Mouse (Mus musculus) heart, adult 9 months (tissue): Measurements from ENCODE around the gene Znrf4.
A peak's percentile ranks its signal among the peaks of the same experiment; 100 is the strongest.
"Not testable (repeated sequence)": the region's sequence is repeated elsewhere in the genome, so short reads cannot be mapped to it uniquely, and the experiment has no call there.

Experiments
- DNase-seq, 2 experiments: peaks; one replicate each; pipeline ENCODE4 v3.0.0; 2022; ENCODE audit warnings: low spot score in 2 of 2

Znrf4 gene

DNA sequence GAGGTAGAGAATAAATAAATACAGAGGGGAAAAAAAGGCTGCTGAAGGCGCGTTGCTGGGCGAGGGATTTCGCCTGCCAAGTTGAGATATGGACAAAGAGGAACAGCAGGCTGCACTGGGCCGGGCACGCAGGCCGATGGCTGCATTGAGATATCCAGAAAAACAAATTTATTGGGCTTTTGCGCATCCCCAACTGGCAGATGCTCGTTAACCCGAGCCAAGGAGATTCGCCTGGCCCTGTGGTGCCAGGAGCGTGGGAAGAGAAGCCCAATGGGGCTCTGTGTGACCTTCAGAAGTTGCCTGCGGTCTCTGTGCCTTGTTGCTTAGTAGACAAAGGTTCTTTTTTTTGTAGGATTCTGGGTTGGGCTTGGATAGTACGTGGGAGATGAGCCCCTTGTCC, 24.0 kb upstream of the Znrf4 start:
- no peak for DNase-seq

DNA sequence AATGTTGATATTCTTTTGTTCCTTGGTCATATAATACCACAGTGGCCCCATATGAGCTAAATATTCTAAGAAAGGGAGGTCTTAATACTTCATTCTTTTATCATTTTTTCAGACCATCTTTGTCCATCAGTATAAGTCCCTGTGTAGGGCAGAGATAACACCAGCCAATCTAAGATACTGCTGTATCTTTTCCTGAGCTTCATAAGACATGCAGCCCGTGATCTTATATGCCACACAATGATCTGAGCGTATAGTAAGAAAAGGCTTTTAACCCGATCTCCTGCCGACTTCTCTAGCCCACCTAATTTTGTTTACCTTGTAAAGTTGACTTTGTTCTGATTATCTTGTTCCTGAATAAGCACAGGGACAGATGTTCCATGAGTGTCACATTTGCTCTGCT, 12.7 kb upstream of the Znrf4 start:
- DNase-seq: no peak

DNA sequence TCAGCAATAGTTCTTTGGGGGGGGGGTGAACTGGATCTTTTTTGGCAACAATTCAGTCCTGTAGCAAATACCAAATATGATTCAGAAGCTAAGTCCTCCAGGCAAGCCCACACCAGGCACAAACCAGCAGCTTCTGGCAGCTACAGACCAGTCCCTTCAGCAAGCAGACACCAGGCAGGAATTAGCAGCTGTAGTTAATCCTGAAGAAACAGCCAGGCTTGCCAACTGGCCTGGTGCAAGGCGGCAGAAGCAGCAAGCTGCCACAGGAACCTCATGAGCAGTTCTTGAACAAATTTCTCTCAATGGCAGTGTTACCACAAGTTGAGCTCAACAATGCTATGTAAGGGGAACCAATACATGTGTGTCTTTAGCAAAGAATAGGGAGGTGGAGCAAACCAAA, 10.5 kb upstream of the Znrf4 start:
- DNase-seq: no peak

DNA sequence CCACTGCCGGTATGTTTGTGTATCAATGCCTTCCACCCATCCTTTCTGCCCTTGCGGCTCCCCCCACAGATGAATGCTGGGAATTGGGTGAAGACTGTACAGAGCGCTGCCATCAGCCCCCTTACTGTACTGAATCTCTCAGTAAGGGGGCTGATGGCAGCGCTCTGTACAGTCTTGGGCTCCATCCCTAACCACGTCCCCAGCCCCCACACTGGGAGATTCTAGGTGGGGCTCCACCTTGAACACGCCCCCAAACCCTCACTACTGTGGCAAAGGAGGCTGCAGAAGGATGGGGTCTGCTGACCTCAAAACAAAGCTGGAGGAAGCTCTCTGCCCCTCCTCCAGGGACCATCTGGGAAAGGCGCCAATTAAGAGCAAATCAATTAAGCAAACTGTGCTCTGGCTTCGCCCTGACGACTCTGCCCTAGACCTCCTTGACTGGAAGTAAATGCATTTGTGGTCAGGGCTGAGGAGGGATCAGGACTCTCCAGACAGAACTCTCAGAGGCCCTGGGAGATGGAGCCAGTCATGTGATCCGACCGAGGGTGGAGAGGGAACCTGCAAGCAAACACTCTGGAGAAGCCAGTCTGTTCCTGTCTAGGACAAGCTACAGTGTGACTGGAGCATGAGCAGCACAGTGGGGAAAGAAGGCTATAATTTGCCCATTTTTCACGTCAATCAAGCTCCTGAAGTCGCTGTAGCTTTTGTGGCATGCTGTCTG, 3.6 kb upstream of the Znrf4 start:
- no peak for DNase-seq

DNA sequence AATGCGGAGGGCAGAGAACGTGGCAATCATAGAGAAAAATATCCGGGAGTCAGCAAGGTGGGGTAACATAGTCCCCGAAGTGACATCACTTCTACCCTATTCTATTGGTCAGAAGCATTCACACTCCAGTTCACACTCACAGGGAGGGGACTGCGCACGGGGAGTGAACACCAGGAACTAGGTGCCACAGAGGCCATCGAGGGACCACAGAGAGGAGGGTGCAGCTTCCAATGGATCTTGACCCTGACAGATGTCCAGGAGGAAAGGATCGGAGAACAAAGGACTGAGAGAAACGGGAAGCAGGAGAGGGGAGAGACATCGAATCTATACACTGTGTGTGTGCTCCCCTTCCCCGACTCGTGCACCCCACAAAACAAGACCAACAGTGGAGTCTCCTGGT, 2.7 kb upstream of the Znrf4 start:
- DNase-seq: no peak

DNA sequence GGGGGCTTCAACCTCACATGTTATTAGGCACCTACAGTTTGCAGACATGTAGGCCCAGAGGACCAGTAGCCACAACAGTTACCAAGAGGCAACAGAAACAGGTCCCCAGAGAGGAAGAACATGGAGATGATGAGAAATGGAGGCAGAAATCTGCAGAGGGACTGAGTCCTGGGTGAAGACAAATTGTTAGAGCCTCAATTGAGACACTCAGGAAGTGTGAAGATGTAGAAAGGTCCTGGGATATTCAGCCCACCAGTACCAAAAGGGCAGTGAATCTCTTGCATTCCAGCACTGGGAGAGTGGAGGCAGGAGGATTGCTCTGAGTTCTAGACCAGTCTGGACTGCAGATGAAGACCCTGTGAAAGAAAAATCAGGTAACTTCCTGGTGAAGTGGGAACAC, 2.1 kb upstream of the Znrf4 start:
- no peak for DNase-seq

DNA sequence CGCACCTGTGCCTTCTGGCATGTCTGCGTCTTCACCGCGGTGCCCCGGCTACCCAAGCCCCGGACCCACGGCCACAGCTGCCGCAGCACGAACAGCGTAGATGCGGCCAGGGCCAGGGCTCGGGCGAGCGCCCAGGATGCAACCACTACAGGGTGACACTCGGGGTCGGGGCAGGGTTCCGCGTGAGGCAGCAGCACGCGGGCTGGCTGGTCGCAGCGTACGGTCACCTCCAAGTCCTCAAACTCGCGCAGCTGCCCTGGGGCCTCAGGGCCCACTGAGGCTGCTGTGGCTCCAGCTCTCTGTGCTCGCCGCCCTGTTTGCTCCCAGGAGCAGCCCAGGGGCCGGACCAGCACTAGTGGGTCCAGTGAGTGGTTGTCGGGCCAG, 532 bp downstream of the Znrf4 start:
- no peak for DNase-seq

DNA sequence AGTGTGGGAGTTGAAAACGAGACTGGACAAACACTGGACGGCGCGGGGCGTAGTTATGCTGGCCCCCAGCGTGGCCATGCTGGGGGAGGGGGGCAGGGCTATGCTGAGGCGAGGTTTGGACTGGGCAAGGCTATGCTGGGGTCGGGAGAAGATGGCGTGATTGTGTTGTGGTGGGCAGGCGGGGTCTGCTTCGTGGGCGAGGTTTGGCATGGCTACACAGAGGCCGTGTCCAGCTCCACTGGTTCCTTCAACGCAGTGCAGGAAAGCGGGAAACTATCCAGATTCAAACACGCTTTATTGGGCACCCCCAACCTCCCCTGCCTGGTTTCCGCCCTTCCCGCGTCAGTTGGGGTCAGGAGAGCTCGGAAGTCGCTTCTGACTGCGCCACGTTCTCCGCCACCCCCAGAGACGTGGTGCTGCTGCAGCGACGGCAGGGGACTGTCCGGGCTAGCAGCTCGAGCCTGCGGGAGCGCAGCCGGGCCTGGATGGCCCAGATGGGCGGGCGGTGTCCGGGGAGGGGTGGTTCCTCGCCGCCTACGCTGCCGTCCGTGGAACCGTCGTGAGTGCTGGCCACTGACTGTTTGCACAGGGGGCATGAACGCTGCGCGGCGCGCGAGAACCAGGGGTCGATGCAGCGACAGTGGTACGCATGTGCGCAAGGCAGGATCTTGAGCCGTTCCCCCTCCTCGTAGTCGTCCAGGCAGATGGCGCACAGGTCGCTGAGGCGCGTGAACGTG, 1.1 kb downstream of the Znrf4 start:
- no peak for DNase-seq

DNA sequence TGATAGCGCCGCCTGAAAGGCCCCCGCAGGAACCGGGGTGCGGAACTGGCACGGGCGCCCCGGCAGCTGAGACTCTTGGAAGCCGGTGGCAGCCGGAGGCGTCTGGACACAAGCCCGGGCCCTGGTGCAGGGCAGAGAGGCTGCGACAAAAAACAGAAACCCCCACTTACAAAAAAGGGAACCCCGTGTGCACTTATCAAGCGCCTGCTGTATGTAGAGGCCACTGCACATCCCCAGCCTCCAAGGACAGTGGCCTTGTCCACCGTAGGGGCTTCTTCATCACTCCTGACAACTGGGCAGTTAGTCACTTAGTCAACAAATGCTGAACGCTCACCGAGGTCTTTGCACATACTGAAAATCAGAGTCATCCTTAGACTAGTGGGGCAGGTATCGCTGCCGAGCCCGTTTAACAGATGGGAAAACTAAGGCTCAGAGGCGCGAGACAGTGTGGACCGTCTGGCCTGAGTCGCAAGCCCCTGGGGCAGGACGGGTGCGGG, 1.7 kb downstream of the Znrf4 start:
- no peak for DNase-seq

DNA sequence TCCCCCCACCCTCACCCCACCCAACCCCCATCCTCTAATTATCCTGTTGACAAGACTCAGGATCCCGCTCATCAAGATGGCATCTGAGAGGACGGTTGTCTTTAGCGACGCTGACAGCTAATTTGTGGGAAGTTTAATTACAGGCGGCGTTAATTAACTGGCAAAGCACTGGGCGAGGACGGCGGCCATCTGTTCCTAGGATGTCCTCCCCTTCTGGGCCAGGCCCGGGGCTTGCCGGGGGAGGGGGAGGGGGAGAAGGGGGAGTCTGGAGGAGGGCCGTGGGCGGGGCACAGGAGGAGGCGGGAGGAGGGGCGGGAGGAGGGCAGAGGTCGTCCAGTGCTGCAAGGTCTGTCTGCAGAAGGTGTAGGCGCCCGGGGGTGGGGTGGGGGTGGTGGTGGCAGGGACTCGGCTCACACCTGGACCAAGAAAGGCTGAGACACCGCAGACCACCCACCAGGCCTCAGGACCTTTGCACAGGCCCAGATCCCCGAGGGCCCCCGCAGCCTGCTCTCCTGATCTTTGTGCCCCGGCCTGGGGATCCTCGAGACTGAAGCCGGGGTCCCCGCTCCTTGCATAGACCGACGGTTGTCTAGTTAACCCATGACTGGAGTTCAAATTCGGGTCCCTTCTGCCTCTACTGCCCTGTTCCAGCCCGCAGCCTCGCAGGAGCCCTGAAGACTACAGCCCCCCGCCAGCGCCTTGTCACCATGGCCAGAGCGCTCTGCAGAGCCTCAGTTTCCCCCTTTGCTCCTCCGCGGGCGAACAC, 2.3 kb downstream of the Znrf4 start:
- no peak for DNase-seq

DNA sequence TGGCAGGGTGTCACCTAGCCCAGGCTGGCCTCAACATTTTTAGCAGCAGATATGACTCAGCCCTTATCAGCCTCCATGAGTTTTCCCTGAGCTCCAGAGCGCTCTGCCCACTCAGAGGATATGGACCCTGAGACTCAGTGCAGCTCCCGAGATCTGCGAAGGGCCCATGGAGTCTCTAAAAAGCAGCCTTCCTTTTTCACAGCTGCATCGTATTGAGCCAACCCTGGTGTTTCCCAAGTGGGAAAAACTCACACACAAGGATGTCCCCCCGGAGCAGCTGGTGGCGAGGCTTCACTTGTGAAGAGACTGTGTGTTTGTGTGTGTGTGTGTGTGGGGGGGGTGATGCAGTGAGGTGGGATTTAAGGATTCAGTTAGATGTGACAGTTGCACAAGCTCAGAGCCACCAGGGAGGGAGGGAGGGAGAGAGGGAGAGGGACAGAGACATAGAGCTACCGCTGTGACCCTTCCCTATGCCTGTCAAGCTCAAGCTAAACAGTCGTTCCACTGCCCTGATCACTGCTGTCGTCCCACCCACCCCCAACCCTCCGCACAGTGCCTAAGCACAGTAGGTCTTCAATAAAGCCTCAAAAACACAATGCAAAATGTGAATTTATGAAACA, 3.1 kb downstream of the Znrf4 start:
- no peak for DNase-seq

DNA sequence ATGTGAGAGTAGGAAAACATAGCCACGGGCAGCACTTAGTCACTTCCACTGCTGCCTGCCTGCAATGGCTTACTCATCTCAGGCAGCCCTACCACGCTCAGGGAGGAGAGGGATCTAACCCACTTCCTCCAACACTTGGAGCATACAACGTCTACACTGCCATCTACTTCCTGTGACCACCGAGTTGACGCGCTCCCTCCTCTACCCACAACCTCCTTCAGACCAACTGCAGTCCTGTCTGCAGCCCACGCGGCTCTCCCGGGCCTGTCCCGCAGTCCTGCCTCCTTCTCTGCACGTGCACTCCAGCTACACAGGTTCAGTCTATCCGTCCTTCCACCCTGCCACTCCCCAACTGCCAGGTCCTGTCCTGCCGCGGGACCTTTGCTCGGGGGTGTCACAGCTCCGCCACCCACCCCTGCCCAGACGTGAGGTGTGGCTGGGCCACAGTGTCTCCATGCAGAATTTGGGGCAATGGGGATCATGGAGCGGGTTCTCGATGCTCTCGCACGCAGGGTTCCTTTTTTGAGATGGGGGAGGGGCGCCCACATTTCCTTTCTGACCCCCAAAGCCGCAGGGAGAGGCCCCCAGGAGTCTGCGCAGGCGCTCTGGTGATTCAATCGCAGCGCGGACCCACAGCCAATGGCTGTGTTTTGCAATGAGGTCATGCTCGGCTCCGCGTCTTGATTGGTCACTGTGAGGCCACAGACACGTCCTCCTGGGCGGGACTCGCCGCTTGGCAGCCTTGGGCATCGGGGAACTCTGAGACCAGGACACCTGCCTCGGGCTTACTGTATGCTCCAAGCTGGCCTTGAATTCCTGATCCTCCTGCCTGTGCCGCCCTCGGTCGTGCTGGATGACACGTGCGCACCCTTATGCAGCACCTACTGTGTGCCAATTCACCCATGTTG, 4.8 kb downstream of the Znrf4 start:
- peak; percentile 95 to 96 for DNase-seq

DNA sequence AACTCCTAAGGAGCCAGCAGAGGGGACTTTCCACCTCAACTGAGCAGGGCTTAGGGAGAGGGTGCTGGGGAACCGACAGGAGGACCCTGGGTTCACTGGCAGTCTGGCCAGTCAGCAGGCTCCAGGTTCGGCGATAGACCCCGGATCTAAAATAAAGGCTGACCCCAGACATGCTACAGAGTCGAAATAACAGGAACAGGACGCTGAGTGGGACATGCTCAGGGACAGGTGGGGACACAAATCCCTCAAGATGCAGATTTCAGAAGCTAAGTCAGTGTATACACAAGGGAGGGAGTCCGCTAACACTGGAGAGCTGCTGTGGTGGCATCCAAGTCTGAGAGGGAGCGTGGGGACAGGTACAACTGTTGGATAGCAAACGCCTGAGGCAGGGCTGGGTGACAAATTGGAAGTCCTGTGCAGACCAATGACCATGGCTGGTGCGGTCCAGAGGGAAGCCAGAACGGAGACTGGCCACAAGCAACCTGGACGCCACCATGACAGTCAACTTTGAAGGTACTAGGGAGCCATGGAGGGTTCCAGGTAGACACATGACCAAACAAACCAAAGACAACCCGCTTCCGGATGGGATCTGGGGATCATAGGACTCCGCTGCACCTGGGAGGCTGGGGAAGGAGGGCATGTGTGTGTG, 5.7 kb downstream of the Znrf4 start:
- no peak for DNase-seq

DNA sequence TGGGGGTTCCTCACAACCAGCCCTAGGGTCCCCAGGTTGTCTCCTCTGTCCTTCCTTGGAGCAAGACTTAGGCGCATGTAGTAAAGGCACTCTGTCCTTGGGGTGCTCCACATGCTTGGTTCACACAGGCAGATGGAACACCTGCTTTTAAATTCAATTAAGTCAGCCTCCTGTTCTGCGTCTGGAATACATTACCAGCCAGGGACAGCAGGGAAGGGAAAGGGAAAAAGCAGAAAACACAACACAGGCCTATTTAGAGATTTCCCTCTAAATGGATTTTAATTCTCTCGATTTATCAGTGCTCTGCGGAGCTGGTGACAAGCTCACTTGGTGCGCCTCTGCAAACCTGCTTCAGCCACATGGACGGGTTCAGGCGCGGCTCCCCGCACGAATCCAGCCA, 6.8 kb downstream of the Znrf4 start:
- DNase-seq: no peak

DNA sequence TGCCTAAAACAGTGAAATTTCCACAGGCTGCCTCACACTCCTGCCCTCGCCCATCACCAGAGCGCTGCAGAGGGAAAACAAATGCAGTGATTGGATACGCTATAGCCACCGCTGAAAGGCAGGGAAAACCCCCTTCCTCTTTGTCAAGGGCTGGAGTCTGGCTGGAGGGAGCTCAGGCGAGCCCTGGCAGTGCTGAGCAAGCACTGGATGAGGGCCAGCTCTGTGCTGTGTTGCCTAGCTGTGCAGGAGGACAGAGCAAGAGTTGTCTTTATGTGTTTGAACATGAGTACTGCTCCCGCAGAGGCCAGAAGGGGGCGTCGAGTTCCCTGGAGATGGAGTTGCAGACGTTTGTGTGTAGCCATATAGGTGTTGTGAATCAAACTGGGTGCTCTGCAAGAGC, 9.7 kb downstream of the Znrf4 start:
- peak in 1 of 2 experiments; percentile 15 for DNase-seq

DNA sequence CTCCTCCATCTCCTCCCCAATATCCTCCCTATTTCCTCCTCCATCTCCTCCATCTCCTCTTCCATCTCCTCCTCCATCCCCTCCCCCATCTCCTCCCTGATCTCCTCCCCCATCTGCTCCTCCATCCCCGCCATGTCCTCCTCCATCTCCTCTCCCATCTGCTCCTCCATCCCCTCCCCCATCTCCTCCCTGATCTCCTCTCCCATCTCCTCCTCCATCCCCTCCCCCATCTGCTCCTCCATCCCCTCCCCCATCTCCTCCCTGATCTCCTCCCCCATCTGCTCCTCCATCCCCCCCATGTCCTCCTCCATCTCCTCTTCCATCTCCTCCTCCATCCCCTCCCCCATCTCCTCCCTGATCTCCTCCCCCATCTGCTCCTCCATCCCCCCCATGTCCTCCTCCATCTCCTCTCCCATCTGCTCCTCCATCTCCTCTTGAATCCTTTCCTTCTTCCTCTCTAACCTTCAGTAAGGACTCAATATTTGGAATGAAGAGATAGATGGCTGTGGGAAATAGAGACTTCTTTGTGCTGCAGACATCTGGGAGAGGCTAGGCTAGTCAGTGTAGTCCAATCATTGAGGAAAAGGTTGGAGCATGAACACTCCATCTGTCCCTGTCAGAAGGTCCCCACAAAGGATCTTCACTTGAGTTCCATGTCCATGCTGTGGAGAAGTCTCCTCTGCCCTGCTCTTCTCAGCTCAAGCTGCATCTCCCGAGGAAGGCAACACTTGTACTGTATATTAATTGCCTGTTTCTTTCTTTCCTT, 10.4 kb downstream of the Znrf4 start:
- not testable (repeated sequence) for DNase-seq

DNA sequence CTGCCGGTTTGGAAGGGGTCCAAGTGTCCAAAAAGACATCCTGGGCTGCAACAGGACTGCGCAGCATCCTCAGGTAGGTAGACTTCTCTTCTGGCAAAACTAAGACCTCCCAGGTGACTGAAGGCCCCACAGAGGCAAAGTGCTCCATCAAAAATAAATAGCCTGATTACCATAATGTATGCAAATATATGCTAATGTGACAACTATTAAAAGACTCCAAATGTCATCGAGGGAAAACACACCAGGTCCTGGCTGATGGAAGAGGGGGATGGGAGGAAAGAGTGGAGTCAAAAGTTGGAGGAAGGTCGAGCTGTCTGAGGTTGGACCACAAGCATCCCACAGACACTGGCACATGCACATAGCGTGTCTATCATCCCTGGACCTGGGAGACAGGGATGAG, 13.0 kb downstream of the Znrf4 start:
- DNase-seq: no peak

DNA sequence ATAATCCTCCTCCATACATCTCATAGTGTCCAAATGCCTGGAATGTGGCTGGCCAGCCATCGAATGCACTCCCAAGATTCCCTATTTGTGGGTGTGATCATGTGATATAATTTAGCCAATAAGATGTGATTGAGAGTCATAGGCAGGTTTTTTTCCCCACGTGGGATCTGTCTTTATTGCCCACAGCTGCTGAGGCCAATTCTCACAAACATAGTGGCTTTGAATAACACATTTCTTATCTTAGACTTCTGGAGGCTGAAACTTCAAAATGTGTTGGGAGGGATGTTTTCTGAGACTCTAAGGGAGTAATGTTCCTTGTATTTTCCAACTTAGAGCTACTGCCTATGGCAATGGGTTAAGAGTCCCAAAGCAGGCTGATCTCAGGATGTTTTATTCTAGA, 17.8 kb downstream of the Znrf4 start:
- no peak for DNase-seq

DNA sequence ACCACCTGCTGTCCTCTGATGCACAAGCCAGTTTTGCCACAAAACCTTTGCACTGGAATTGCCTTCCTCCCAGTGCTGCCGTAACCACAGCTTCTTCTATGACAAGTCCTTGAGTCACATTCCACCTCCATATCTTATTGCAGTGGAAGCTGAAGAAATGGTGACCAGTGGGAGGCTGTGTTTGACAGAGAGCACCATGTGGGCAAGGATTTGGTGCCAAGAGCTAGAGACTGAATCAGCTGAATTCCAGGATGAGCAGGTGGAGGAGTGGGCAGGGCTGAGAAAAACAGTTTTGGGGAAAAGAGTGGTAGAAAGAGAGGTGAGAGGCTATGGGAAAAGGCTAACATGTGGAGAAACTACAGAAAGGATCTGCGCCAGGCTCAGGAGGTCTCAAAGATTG, 18.4 kb downstream of the Znrf4 start:
- no peak for DNase-seq
